In genomic region chr19:41206041-41206810, GRCm38 (mm10) we compare ENCODE assay signal across 9 mouse cellular contexts. TPM values are rescaled to one million over a fixed set of nuclear protein-coding genes. Genes with fewer than 3 reads are reported as not detected.
DNase-seq lines count a peak whose midpoint lies in the region; ATAC-seq lines count a peak whose summit lies in the region.
"Had no signal": no experiment of that assay in that cellular context is flagged by ENCODE, and none has a peak within 500 bp of the region (broad histone marks: within the 10 kb centered on the region; RNA-seq: fewer than 3 reads in every experiment).

No protein-coding gene starts in this region.

- peaks cover 41% of the 10 kb centered on the region for H3K27me3 ChIP-seq in hindbrain, embryonic 12.5 days
- H3K27me3 ChIP-seq in midbrain, embryonic 15.5 days (replicated peaks) = peaks cover 51% of the 10 kb centered on the region

- H3K4me2 ChIP-seq in hindbrain, embryonic 12.5 days (replicated peaks) = peak overlapping the region; percentile 99
- H3K4me2 ChIP-seq in midbrain, embryonic 15.5 days = peak overlapping the region; percentile 90

- no peak overlapping the region for H3K27ac ChIP-seq in hindbrain, embryonic 12.5 days
- H3K27ac ChIP-seq in midbrain, embryonic 15.5 days = no peak overlapping the region

- DNase-seq in kidney, postnatal 4 days = peak; percentile 22 to 28
- DNase-seq in kidney, adult 9 months = no peak
- DNase-seq in embryo, embryonic 9.5 days (ENCODE audit: extremely low spot score) = peak; percentile 49
- no peak for DNase-seq in thymus, postnatal 36 days

- peak overlapping the region; percentile 63 for H3K9ac ChIP-seq in hindbrain, embryonic 12.5 days
- H3K9ac ChIP-seq in midbrain, embryonic 15.5 days = peak overlapping the region; percentile 36

- H3K4me1 ChIP-seq in hindbrain, embryonic 12.5 days = peaks cover 18% of the 10 kb centered on the region
- peaks cover 19% of the 10 kb centered on the region for H3K4me1 ChIP-seq in midbrain, embryonic 15.5 days

- peak overlapping the region; percentile 47 for H3K4me3 ChIP-seq in hindbrain, embryonic 12.5 days
- peak overlapping the region; percentile 41 for H3K4me3 ChIP-seq in midbrain, embryonic 15.5 days

- ATAC-seq in hindbrain, embryonic 12.5 days (ENCODE audit: low FRiP score) = peak; percentile 45
- ATAC-seq in midbrain, embryonic 15.5 days (replicated peaks) = peak; percentile 65
- no peak for ATAC-seq in inflammation-experienced regulatory T-cells, adult 6 months
- no peak; the same call in 1 of the 2 replicates for ATAC-seq in granulocyte monocyte progenitor cell, adult 5-6 weeks (replicated peaks; ENCODE audit: poor library complexity, severe bottlenecking)

- H3K36me3 ChIP-seq in hindbrain, embryonic 12.5 days = peaks cover 4% of the 10 kb centered on the region
- no peaks in the 10 kb centered on the region for H3K36me3 ChIP-seq in midbrain, embryonic 15.5 days (replicated peaks)

- no peaks in the 10 kb centered on the region for H3K9me3 ChIP-seq in hindbrain, embryonic 12.5 days (replicated peaks)
- H3K9me3 ChIP-seq in midbrain, embryonic 15.5 days = no peaks in the 10 kb centered on the region

- WGBS in hindbrain, embryonic 12.5 days = under 1% methylated on average over 46 of the region's 46 CpGs
- under 1% methylated on average over 46 of the region's 46 CpGs for WGBS in midbrain, embryonic 15.5 days

RNA-seq across cellular contexts. Expression of gene Tll2, which starts 0.4 kb away (rescaled TPM):
- 0.66 and 0.93 TPM in 2 replicates for polyA plus RNA-seq in hindbrain, embryonic 12.5 days (2016; fragmentation: Nextera tagmentation; extraction: Ambion mirVana)
- 1.3 and 1.6 TPM in 2 replicates for polyA plus RNA-seq in midbrain, embryonic 15.5 days (2015; fragmentation: Nextera tagmentation; extraction: Ambion mirVana)
- not detected for polyA plus RNA-seq in inflammation-experienced regulatory T-cells, adult 6 months (2017; shearing (Covaris generic))
- not detected in 2 replicates for total RNA-seq in granulocyte monocyte progenitor cell, adult 5-6 weeks (2014; fragmentation: Nextera tagmentation)
- total RNA-seq in granulocyte monocyte progenitor cell, adult 5-6 weeks (2017) = not detected in 2 replicates
- total RNA-seq: hematopoietic stem cell, adult 5-6 weeks had no signal

RNA-seq across cellular contexts. Expression of gene Tm9sf3, which starts 57.6 kb away (rescaled TPM):
- 146 and 155 TPM in 2 replicates for polyA plus RNA-seq in hindbrain, embryonic 12.5 days (2016; fragmentation: Nextera tagmentation; extraction: Ambion mirVana)
- 85.4 and 87.8 TPM in 2 replicates for polyA plus RNA-seq in midbrain, embryonic 15.5 days (2015; fragmentation: Nextera tagmentation; extraction: Ambion mirVana)
- 10 to 100 TPM; 21.4 to 38.9 (median 32.2) TPM for polyA plus RNA-seq in inflammation-experienced regulatory T-cells, adult 6 months (2017; shearing (Covaris generic))
- total RNA-seq in granulocyte monocyte progenitor cell, adult 5-6 weeks (2014; fragmentation: Nextera tagmentation) = 133 TPM in 2 replicates
- total RNA-seq in granulocyte monocyte progenitor cell, adult 5-6 weeks (2017) = 296 and 339 TPM in 2 replicates

Comparison
In these comparisons a context has a peak if more than half of its experiments do, and no peak if none do; other contexts are left out.
1. DNase-seq: peak in kidney, postnatal 4 days (2 of 2) and embryo, embryonic 9.5 days (single experiment); none in kidney, adult 9 months (single experiment) and thymus, postnatal 36 days (0 of 2).
2. ATAC-seq: peak in hindbrain, embryonic 12.5 days (single experiment) and midbrain, embryonic 15.5 days (single experiment); none in inflammation-experienced regulatory T-cells, adult 6 months (single experiment) and granulocyte monocyte progenitor cell, adult 5-6 weeks (single experiment).